Mouse (Mus musculus) mesoderm, embryonic 11.5 days (tissue): Measurements from ENCODE around the gene Atl3.
A peak's percentile ranks its signal among the peaks of the same experiment; 100 is the strongest.

Experiments
- DNase-seq: peaks from one replicate; pipeline ENCODE4 v3.0.0-alpha.2; 2012; ENCODE audit warnings: low read depth, low spot score

Gene Atl3

GRCm38 (mm10) chr19:7559986-7560385, 66.1 kb downstream of the Atl3 start:
- DNase-seq, result no peak

GRCm38 (mm10) chr19:7561456-7561855, 67.6 kb downstream of the Atl3 start:
- no peak for DNase-seq

- no peak for DNase-seq
These were observed 68.8 kb downstream of the Atl3 start for GRCm38 (mm10) chr19:7562601-7563129.

- no peak for DNase-seq
These were observed 69.8 kb downstream of the Atl3 start for GRCm38 (mm10) chr19:7563676-7564075.

- no peak for DNase-seq
These were observed 70.6 kb downstream of the Atl3 start for GRCm38 (mm10) chr19:7564457-7564856.

- DNase-seq, result no peak
These were observed 73.0 kb downstream of the Atl3 start for GRCm38 (mm10) chr19:7566826-7567225.

- peak; percentile 8 for DNase-seq
These were observed 74.5 kb downstream of the Atl3 start for GRCm38 (mm10) chr19:7568364-7568763.

- no peak for DNase-seq
These were observed 75.8 kb downstream of the Atl3 start for GRCm38 (mm10) chr19:7569650-7570049.

- no peak for DNase-seq
These were observed 82.3 kb downstream of the Atl3 start for GRCm38 (mm10) chr19:7576180-7576579.

- DNase-seq, result no peak
These were observed 83.9 kb downstream of the Atl3 start for GRCm38 (mm10) chr19:7577710-7578109.

- DNase-seq, result no peak
These were observed 87.2 kb downstream of the Atl3 start for GRCm38 (mm10) chr19:7581042-7581441.

- DNase-seq, result peak; percentile 13
These were observed 89.3 kb downstream of the Atl3 start for GRCm38 (mm10) chr19:7583101-7583500.

- DNase-seq, result no peak
These were observed 89.8 kb downstream of the Atl3 start for GRCm38 (mm10) chr19:7583599-7583998.

GRCm38 (mm10) chr19:7585279-7585678, 91.4 kb downstream of the Atl3 start:
- no peak for DNase-seq

GRCm38 (mm10) chr19:7585764-7586163, 91.9 kb downstream of the Atl3 start:
- no peak for DNase-seq
